Mouse (Mus musculus) kidney, embryonic 15.5 days (tissue): ENCODE results near the gene Kif1bp. TPM values are rescaled to one million over a fixed set of nuclear protein-coding genes. Genes with fewer than 3 reads are reported as not detected.

Experiments used
- ATAC-seq: fragments of 200-750 bp; cut with Nextera tagmentation; replicated peaks from 2 replicates; pipeline ENCODE4 v1.8.0; 2017; ENCODE audit warnings: moderate TSS enrichment; ENCODE audit not compliant: low FRiP score
- H3K27ac ChIP-seq: fragments of 300-500 bp; sonication (generic); 2 replicates; pipeline ENCODE4 v1.5.1; 2015; ENCODE audit warnings: mild to moderate bottlenecking, inconsistent platforms
- H3K27me3 ChIP-seq: fragments of 300-500 bp; sonication (generic); 2 replicates; pipeline ENCODE4 v1.6.1; 2015; ENCODE audit warnings: inconsistent platforms
- H3K36me3 ChIP-seq: fragments of 300-500 bp; sonication (generic); 2 replicates; pipeline ENCODE4 v1.6.1; 2015; ENCODE audit warnings: inconsistent platforms
- H3K4me1 ChIP-seq: fragments of 300-500 bp; sonication (generic); 2 replicates; pipeline ENCODE4 v1.6.1; 2015; ENCODE audit warnings: inconsistent platforms
- H3K4me2 ChIP-seq: fragments of 300-500 bp; sonication (generic); 2 replicates; pipeline ENCODE4 v1.6.1; 2015; ENCODE audit warnings: moderate library complexity, mild to moderate bottlenecking, inconsistent platforms
- H3K4me3 ChIP-seq: fragments of 300-500 bp; sonication (generic); replicated peaks from 2 replicates; pipeline ENCODE4 v1.5.1; 2015; ENCODE audit warnings: mild to moderate bottlenecking, inconsistent platforms
- H3K9ac ChIP-seq: fragments of 300-500 bp; sonication (generic); 2 replicates; pipeline ENCODE4 v1.6.1; 2015; ENCODE audit warnings: mild to moderate bottlenecking, inconsistent platforms
- H3K9me3 ChIP-seq: fragments of 300-500 bp; sonication (generic); replicated peaks from 2 replicates; pipeline ENCODE4 v1.6.1; 2016; ENCODE audit warnings: inconsistent platforms
- WGBS: fragments of 180-500 bp; shearing (Covaris S2); methylation state at CpG from one replicate; pipeline ENCODE4 v1.1.7; 2015; ENCODE audit warnings: mixed read lengths; 5-methylcytosine and 5-hydroxymethylcytosine counted together
- polyA plus RNA-seq: library from polyadenylated mRNA; unstranded; fragments of >200 nt; fragmentation: Nextera tagmentation; extraction: Ambion mirVana; gene quantifications from 2 replicates; pipeline ENCODE4 v1.2.1, GENCODE M21; 2015

The Kif1bp gene
- polyA plus RNA-seq, 1 experiment from 2014 or later, result 34.0 TPM

GRCm38 (mm10) chr10:62550787-62551300 is 27.4 kb downstream of the Kif1bp start:
- Histone ChIP-seq H3K9ac (no peak overlapping the region), H3K4me3 (no peak overlapping the region), H3K9me3 (no peaks in the 10 kb centered on the region), H3K36me3 (no peaks in the 10 kb centered on the region), H3K4me1 (no peaks in the 10 kb centered on the region), H3K4me2 (no peak overlapping the region), H3K27ac (no peak overlapping the region), H3K27me3 (no peaks in the 10 kb centered on the region)
- 60% methylated on average over 7 of the region's 7 CpGs for WGBS
- no peak for ATAC-seq

DNA sequence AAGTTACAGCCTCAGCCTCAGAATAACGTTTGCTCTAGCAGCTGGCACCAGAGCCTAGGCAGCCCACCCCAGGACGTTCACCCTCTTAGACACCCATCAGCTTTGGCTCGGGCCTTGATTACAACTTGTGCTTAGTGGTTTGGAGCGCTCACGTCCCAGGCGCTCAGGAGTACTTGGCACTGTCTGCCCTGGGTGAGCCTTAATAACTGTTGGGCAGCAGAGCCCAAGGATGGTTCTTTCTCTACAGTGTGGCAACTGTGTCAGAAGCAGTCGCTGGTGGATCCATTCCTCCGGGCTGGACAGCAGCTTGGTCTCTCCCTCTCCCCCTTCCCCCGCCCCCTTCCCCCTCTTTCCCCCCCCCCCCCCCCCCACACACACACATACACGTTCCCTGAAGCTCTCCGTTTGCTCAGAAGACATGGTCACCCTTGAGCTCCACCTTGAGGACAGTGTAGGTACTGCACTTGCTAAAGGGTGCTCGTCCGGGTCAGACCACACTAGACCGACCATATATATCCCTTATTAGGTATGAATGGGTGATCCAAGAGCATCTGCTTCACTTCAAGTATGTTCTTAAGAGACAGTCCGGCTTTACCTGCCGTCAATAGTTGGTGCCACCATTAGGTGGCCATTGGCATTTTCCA is 28.6 kb downstream of the Kif1bp start:
- Histone ChIP-seq H3K36me3 (no peaks in the 10 kb centered on the region), H3K27ac (no peak overlapping the region), H3K27me3 (no peaks in the 10 kb centered on the region), H3K9me3 (no peaks in the 10 kb centered on the region), H3K4me3 (no peak overlapping the region), H3K9ac (no peak overlapping the region), H3K4me2 (no peak overlapping the region), H3K4me1 (no peaks in the 10 kb centered on the region)
- WGBS, result 30% methylated on average over 15 of the region's 16 CpGs
- no peak for ATAC-seq

GRCm38 (mm10) chr10:62546441-62546840 is 31.8 kb downstream of the Kif1bp start:
- Histone ChIP-seq H3K27me3 (no peaks in the 10 kb centered on the region), H3K4me3 (no peak overlapping the region), H3K27ac (no peak overlapping the region), H3K9ac (no peak overlapping the region), H3K4me1 (no peaks in the 10 kb centered on the region), H3K4me2 (no peak overlapping the region), H3K36me3 (no peaks in the 10 kb centered on the region), H3K9me3 (no peaks in the 10 kb centered on the region)
- WGBS, result 70% methylated on average over 10 of the region's 10 CpGs
- no peak for ATAC-seq

GRCm38 (mm10) chr10:62545759-62546158 is 32.5 kb downstream of the Kif1bp start:
- H3K27ac ChIP-seq, result no peak overlapping the region
- no peaks in the 10 kb centered on the region for H3K4me1 ChIP-seq
- ATAC-seq, result no peak
- H3K9ac ChIP-seq, result no peak overlapping the region
- H3K4me2 ChIP-seq, result no peak overlapping the region
- no peaks in the 10 kb centered on the region for H3K27me3 ChIP-seq
- H3K36me3 ChIP-seq, result no peaks in the 10 kb centered on the region
- H3K9me3 ChIP-seq, result no peaks in the 10 kb centered on the region
- no peak overlapping the region for H3K4me3 ChIP-seq

- WGBS, result 90% methylated on average over 4 of the region's 4 CpGs
- Histone ChIP-seq H3K4me2 (no peak overlapping the region), H3K9ac (no peak overlapping the region), H3K4me1 (no peaks in the 10 kb centered on the region), H3K4me3 (no peak overlapping the region), H3K9me3 (no peaks in the 10 kb centered on the region), H3K27me3 (no peaks in the 10 kb centered on the region), H3K36me3 (no peaks in the 10 kb centered on the region), H3K27ac (no peak overlapping the region)
- no peak for ATAC-seq
These were observed 33.9 kb downstream of the Kif1bp start for GRCm38 (mm10) chr10:62544316-62544715.

DNA sequence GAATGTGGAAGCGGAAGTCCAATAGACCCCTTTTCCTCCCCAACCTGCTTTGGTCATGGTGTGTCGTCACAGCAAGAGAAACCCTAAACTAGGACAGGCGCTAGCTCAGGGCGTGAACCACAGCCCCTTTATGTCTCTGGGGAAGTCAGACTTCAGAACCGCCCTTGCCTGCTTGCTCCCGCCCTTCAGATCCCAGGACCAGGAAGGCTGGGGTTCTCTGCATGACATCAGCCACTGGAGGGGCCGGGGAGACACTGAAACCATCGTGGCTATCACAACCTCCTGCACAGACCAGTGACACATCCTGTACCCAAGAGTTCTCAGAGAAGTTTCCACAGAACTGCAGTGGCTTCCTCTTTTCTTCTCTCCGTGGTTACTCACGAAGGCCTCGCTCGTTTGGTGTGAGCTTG is 34.9 kb downstream of the Kif1bp start:
- Histone ChIP-seq H3K4me3 (no peak overlapping the region), H3K4me1 (no peaks in the 10 kb centered on the region), H3K9me3 (no peaks in the 10 kb centered on the region), H3K36me3 (no peaks in the 10 kb centered on the region), H3K27me3 (no peaks in the 10 kb centered on the region), H3K4me2 (no peak overlapping the region), H3K27ac (no peak overlapping the region), H3K9ac (no peak overlapping the region)
- WGBS, result 81% methylated on average over 12 of the region's 12 CpGs
- no peak for ATAC-seq

DNA sequence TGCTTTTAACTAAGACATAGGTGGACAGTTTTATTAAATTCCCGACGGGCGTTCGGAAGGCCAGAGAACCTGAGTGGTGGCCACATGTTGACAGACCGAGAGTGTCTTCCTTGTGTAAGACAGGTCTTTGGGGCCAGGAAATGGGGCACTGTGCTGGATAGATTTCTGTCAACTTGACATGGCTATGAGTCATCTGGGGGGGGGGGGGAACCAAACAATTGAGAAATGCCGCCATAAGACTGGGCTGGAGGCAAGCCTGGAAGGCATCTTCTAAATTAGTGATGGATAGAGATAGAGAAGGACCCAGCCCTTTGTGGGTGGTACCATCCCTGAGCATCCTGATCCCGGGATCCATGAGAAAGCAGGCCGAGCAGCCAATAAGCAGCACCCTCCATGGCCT is 35.3 kb downstream of the Kif1bp start:
- Histone ChIP-seq H3K27me3 (no peaks in the 10 kb centered on the region), H3K4me2 (no peak overlapping the region), H3K9ac (no peak overlapping the region), H3K9me3 (no peaks in the 10 kb centered on the region), H3K27ac (no peak overlapping the region), H3K4me3 (no peak overlapping the region), H3K4me1 (no peaks in the 10 kb centered on the region), H3K36me3 (no peaks in the 10 kb centered on the region)
- ATAC-seq, result no peak
- WGBS, result 94% methylated on average over 7 of the region's 8 CpGs

DNA sequence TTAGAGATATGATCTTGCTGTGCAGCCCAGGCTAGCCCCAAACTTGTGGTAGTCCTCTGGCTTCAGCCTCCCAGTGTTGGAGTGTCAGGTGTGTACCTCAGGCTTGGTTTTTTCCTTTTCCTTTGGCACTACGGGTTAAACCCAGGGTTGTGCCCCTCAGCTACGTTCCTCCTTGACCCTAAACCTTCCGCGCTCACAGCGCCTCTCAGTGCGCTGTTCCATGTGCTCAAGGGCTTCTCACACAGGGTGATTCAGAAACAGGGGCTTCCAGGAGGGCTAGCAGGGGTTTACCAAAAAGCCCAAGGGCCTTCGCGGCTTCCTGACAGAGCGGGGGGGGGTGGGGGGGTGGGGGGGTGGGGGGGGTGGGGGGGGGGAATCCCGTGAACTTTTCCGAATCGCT is 35.8 kb downstream of the Kif1bp start:
- Histone ChIP-seq H3K4me3 (no peak overlapping the region), H3K4me1 (no peaks in the 10 kb centered on the region), H3K9ac (no peak overlapping the region), H3K27ac (no peak overlapping the region), H3K36me3 (no peaks in the 10 kb centered on the region), H3K27me3 (no peaks in the 10 kb centered on the region), H3K9me3 (no peaks in the 10 kb centered on the region), H3K4me2 (no peak overlapping the region)
- ATAC-seq, result no peak
- 91% methylated on average over 12 of the region's 12 CpGs for WGBS

DNA sequence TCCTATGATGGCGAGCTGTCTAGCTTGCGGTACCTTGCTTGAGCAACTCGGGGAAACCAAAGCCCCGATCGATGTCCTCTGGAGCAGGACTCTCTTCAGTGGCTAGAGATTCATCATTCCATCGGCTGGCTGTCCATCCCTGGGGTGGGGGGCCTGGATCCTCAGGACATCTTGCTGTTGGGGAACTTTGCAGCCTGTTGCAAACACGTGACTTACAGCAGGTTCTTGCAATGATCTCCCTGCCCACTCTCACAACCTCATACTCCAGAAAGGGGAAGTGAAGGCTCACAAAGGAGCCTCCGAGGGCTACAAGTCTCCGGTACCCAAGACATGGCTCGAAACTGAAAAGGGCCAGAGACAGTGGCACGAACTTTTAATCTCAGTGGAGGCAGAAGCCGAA is 36.8 kb downstream of the Kif1bp start:
- Histone ChIP-seq H3K4me1 (no peaks in the 10 kb centered on the region), H3K9me3 (no peaks in the 10 kb centered on the region), H3K9ac (no peak overlapping the region), H3K36me3 (no peaks in the 10 kb centered on the region), H3K27me3 (no peaks in the 10 kb centered on the region), H3K4me3 (no peak overlapping the region), H3K27ac (no peak overlapping the region), H3K4me2 (no peak overlapping the region)
- no peak for ATAC-seq
- 95% methylated on average over 12 of the region's 12 CpGs for WGBS

DNA sequence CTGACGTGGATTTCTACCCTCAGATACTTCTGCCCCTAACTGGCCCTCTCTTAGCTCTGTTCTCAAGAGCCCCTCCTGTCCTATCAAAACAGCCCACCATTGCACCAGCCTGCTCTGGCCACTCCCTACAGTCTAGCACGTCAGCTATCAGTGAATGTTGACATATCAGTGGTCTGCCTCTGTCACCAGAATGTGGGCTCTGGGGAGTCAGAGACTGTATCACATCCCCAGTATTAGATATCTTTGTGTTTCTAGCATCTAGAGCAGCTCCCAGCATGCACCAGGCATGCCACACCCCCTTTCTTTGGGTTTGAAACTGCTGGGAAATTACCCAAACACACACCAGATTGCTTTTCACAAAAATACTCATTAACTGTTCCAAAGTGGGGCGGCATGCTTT is 37.5 kb downstream of the Kif1bp start:
- 66% methylated on average over 3 of the region's 3 CpGs for WGBS
- no peak overlapping the region for H3K9ac ChIP-seq

GRCm38 (mm10) chr10:62534509-62534908 is 43.7 kb downstream of the Kif1bp start:
- no peak overlapping the region for H3K27ac ChIP-seq
- no peak overlapping the region for H3K4me2 ChIP-seq
- H3K27me3 ChIP-seq, result no peaks in the 10 kb centered on the region
- ATAC-seq, result no peak
- H3K36me3 ChIP-seq, result no peaks in the 10 kb centered on the region
- H3K4me1 ChIP-seq, result 0 out of 2 replicates have a peak, but pooled peaks cover 4% of the 10 kb centered on the region
- no peak overlapping the region for H3K9ac ChIP-seq
- WGBS, result 76% methylated on average over 7 of the region's 7 CpGs
- H3K4me3 ChIP-seq, result no peak overlapping the region
- H3K9me3 ChIP-seq, result no peaks in the 10 kb centered on the region

More for the DNA sequence above, 37.5 kb downstream of the Kif1bp start:
- Histone ChIP-seq H3K4me3 (no peak overlapping the region), H3K4me1 (no peaks in the 10 kb centered on the region), H3K27ac (no peak overlapping the region), H3K9me3 (no peaks in the 10 kb centered on the region), H3K4me2 (no peak overlapping the region), H3K36me3 (no peaks in the 10 kb centered on the region), H3K27me3 (no peaks in the 10 kb centered on the region)
- no peak for ATAC-seq

DNA sequence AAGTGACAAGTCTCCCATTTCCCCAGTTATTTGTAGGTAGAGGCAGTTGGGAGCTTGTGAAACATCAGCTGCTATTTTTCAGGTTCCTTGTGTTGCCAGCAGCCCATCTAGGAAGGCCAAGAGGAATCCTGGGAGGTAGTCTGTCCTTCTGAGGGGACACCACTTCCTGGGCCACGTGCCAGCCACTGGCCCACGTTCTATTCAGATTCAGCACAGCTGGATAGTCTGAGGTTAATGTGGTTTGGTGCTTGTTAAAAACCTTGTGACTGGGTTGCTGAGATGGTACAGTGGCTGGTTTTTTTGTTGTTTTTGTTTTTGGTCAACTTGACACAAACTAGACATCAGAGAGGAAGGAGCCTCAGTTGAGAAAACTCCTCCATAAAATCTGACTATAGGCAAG is 45.4 kb downstream of the Kif1bp start:
- H3K9ac ChIP-seq, result no peak overlapping the region
- H3K4me1 ChIP-seq, result 0 out of 2 replicates have a peak, but pooled peaks cover 4% of the 10 kb centered on the region
- no peaks in the 10 kb centered on the region for H3K36me3 ChIP-seq
- 51% methylated on average over 2 of the region's 2 CpGs for WGBS
- no peak overlapping the region for H3K4me3 ChIP-seq
- H3K27ac ChIP-seq, result no peak overlapping the region
- no peaks in the 10 kb centered on the region for H3K27me3 ChIP-seq
- no peak for ATAC-seq
- no peak overlapping the region for H3K4me2 ChIP-seq
- no peaks in the 10 kb centered on the region for H3K9me3 ChIP-seq

GRCm38 (mm10) chr10:62530183-62530582 is 48.1 kb downstream of the Kif1bp start:
- H3K4me2 ChIP-seq, result no peak overlapping the region
- no peak; the same call in 1 of the 2 replicates for ATAC-seq
- no peaks in the 10 kb centered on the region for H3K9me3 ChIP-seq
- no peaks in the 10 kb centered on the region for H3K27me3 ChIP-seq
- WGBS, result 77% methylated on average over 9 of the region's 9 CpGs
- H3K27ac ChIP-seq, result no peak overlapping the region
- no peak overlapping the region for H3K9ac ChIP-seq
- H3K4me3 ChIP-seq, result no peak overlapping the region
- 0 out of 2 replicates have a peak, but pooled peaks cover 4% of the 10 kb centered on the region for H3K4me1 ChIP-seq
- no peaks in the 10 kb centered on the region for H3K36me3 ChIP-seq
